Mouse (Mus musculus) bone marrow, adult 2 months (tissue): ENCODE measurements around the gene Pde4d.

Experiments used
- CTCF ChIP-seq: fragments of 200-500 bp; IDR thresholded peaks from 2 replicates; pipeline ENCODE4 v1.5.1; 2011; ENCODE audit warnings: low read length, control low read depth; ENCODE audit not compliant: control insufficient read depth, insufficient read depth
- POLR2A ChIP-seq: fragments of 200-500 bp; IDR thresholded peaks from 2 replicates; pipeline ENCODE4 v1.6.1; 2011; ENCODE audit warnings: low read depth, mild to moderate bottlenecking, control low read depth, low read length, borderline replicate concordance; ENCODE audit not compliant: control insufficient read depth

GRCm38 (mm10) chr13:109402396-109402795, 952.6 kb downstream of the Pde4d start:
- TF ChIP-seq POLR2A (no peak), CTCF (no peak)
